Mouse (Mus musculus): ENCODE results near the gene Pyy. TPM values are rescaled to one million over a fixed set of nuclear protein-coding genes. Genes with fewer than 3 reads are reported as not detected.

The Pyy gene
- total RNA-seq, 2 experiments from 2014 or later = not detected

Other genes starting within 250 kb of the Pyy start
- not detected in 2 replicates for gene Meox1, start 213.5 kb downstream of the Pyy start, total RNA-seq (2015)
- gene Meox1, start 213.5 kb downstream of the Pyy start, total RNA-seq (2017) = not detected in 2 replicates
- not detected in 2 replicates for gene Sost, start 140.8 kb downstream of the Pyy start, total RNA-seq (2015)
- gene Sost, start 140.8 kb downstream of the Pyy start, total RNA-seq (2017) = not detected in 2 replicates
- not detected in 2 replicates for gene Cfap97d1, start 123.6 kb downstream of the Pyy start, total RNA-seq (2015)
- gene Cfap97d1, start 123.6 kb downstream of the Pyy start, total RNA-seq (2017) = not detected in 2 replicates
- 3.4 and 4.7 TPM in 2 replicates for gene Dusp3, start 120.8 kb downstream of the Pyy start, total RNA-seq (2015)
- 1.4 and 4.1 TPM in 2 replicates for gene Dusp3, start 120.8 kb downstream of the Pyy start, total RNA-seq (2017)
- not detected in 2 replicates for gene Mpp3, start 79.4 kb downstream of the Pyy start, total RNA-seq (2015)
- not detected in 2 replicates for gene Mpp3, start 79.4 kb downstream of the Pyy start, total RNA-seq (2017)
- gene Cd300lg, start 66.3 kb downstream of the Pyy start, total RNA-seq (2015) = 0.66 and 1.3 TPM in 2 replicates
- 0.71 and 1.1 TPM in 2 replicates for gene Cd300lg, start 66.3 kb downstream of the Pyy start, total RNA-seq (2017)
- gene Mpp2, start 19.3 kb downstream of the Pyy start, total RNA-seq (2015) = 0.22 and 0.24 TPM in 2 replicates
- gene Mpp2, start 19.3 kb downstream of the Pyy start, total RNA-seq (2017) = 0.08 and 0.71 TPM in 2 replicates
- gene Ppy, start 6.5 kb downstream of the Pyy start, total RNA-seq (2015) = not detected in 2 replicates
- not detected in 2 replicates for gene Ppy, start 6.5 kb downstream of the Pyy start, total RNA-seq (2017)
- 0.29 and 0.39 TPM in 2 replicates for gene Nags, start 37.7 kb upstream of the Pyy start, total RNA-seq (2015)
- gene Nags, start 37.7 kb upstream of the Pyy start, total RNA-seq (2017) = 0.20 TPM in 1 of 2 replicates, not detected in the other
- 8.1 and 11.5 TPM in 2 replicates for gene Tmem101, start 48.6 kb upstream of the Pyy start, total RNA-seq (2015)
- 14.9 and 17.5 TPM in 2 replicates for gene Tmem101, start 48.6 kb upstream of the Pyy start, total RNA-seq (2017)
- gene Lsm12, start 77.5 kb upstream of the Pyy start, total RNA-seq (2015) = 127 and 133 TPM in 2 replicates
- 67.8 and 79.1 TPM in 2 replicates for gene Lsm12, start 77.5 kb upstream of the Pyy start, total RNA-seq (2017)
- 106 and 144 TPM in 2 replicates for gene G6pc3, start 81.8 kb upstream of the Pyy start, total RNA-seq (2015)
- 61.8 and 65.0 TPM in 2 replicates for gene G6pc3, start 81.8 kb upstream of the Pyy start, total RNA-seq (2017)
- 18.6 and 20.6 TPM in 2 replicates for gene Hdac5, start 122.3 kb upstream of the Pyy start, total RNA-seq (2015)
- 18.7 and 22.1 TPM in 2 replicates for gene Hdac5, start 122.3 kb upstream of the Pyy start, total RNA-seq (2017)
- gene BC030867, start 141.1 kb upstream of the Pyy start, total RNA-seq (2015) = 20.7 and 21.1 TPM in 2 replicates
- 5.9 and 6.7 TPM in 2 replicates for gene BC030867, start 141.1 kb upstream of the Pyy start, total RNA-seq (2017)
- 1.5 and 2.0 TPM in 2 replicates for gene Asb16, start 160.9 kb upstream of the Pyy start, total RNA-seq (2015)
- 0.54 and 0.58 TPM in 2 replicates for gene Asb16, start 160.9 kb upstream of the Pyy start, total RNA-seq (2017)
- 15.3 and 16.3 TPM in 2 replicates for gene Tmub2, start 177.1 kb upstream of the Pyy start, total RNA-seq (2015)
- 21.4 and 24.8 TPM in 2 replicates for gene Tmub2, start 177.1 kb upstream of the Pyy start, total RNA-seq (2017)
- 19.0 and 19.1 TPM in 2 replicates for gene Atxn7l3, start 188.8 kb upstream of the Pyy start, total RNA-seq (2015)
- 19.5 and 25.6 TPM in 2 replicates for gene Atxn7l3, start 188.8 kb upstream of the Pyy start, total RNA-seq (2017)
- gene Ubtf, start 211.9 kb upstream of the Pyy start, total RNA-seq (2015) = 31.7 and 34.1 TPM in 2 replicates
- gene Ubtf, start 211.9 kb upstream of the Pyy start, total RNA-seq (2017) = 131 and 155 TPM in 2 replicates

Data from megakaryocyte progenitor cell, adult 5-6 weeks (primary cell).